Mouse (Mus musculus) urinary bladder, postnatal 36 days (tissue): Measurements from ENCODE around the gene Tnnc2.

Experiments used
- DNase-seq, 2 experiments: peaks; one replicate each; pipeline ENCODE4 v3.0.0; 2022; ENCODE audit warnings: low spot score in 2 of 2, mixed read lengths in 1 of 2

The Tnnc2 gene

DNA sequence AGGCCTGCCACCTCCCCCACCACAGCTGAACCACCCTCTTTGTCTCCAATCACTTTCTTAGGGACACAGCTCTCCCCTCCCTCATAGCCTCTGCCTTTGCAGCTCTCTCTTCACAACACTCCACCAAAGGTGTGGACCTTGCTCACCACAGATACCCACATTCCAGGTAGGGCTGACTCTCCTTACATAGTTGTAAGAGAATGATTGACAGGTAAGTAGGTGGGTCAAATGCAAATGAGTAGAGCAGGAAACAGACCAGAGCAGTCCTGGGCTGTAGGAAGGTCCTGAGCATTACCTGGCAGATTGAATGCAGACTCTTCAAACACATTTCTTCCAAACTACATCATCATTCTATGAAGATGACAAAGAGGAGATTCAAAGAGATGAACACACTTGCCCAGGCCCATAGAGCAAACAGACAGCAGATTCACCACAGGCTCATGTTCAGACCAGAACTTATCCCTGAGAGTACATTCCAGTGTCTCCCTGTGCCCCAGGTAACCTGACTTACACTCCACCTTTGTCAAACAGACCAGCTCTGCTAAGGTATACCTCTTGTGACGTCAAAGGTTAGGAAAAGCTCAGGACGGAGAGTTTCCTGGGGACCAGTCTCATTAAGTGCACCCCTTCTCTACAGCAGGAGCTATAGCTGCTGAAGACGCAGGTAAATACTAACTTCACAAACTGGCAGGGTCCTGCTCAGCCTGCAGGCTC lies 42.2 kb downstream of the Tnnc2 start:
- DNase-seq = no peak

DNA sequence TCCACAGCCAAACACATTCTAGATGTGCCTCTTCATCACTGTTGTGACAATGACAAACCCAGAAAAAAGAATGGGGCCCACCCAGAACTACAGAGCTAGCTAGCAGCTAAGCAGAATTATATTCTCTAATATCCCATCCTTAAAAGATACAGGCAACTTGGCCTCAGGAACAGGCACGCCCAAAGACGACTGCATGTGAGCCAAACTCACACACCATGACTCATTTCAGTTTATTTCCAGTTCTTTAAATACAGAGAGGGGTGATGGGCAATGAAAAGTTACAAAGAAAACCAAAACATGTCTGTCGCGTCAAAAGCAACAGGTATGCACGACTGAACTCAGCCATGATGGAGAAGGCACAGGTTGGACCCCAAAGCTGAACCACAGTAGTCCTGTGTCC lies 44.3 kb downstream of the Tnnc2 start:
- DNase-seq = no peak

DNA sequence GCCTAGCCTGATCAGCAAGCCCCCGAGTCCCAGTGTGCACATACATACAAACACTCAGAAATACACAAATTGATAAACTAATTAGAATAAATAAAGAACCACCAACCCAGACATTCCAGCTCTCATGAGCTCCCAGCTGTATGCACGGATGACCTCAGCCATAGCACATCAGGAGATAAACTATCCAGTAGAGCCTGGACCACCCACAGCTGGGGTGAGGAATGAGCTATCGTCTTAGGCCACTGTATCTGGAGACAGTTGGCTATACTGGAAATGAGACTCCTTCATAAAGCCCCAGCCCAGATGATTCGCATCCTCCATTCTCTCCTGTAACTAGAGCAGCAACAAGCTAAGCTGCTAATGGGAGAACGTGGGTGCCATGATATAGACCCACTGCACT lies 44.9 kb downstream of the Tnnc2 start:
- no peak for DNase-seq

DNA sequence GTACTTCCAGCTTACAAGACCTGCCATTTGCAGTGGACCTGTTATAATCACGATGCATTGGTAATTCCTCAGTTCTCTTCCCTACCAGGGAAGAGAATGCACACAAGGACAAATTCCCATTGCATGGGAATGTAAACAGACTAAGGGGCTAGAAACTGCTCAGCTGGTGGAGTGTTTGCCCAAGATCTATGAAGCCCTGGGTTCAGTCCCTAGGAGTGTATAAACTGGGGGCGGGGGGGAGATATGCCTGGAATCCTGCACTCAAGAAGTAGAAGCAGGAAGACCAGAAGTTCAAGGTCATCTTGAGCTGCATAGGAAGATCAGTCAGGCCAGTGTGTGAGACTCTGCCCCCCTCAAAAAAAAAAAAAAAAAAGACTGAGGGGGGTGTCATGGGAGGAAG lies 46.5 kb downstream of the Tnnc2 start:
- DNase-seq = no peak

DNA sequence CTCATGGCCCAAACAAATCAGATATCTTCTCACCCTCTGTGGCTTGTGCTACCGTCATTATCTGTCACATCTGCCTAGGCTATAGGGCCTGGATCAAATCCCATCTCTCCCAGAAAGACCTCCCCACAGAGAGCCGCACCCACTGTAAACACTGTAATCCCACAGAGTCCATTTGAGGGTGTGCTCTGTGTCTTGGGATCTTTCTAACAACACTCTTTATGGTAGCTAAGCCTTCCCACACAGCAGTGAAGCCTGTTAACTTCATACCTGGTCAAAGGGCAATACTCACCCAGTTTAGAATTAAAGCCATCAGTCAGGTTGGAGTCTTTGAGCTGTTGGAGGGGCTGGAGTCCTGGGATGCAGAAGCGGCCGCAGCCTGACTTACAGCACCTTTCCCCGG lies 48.0 kb downstream of the Tnnc2 start:
- no peak for DNase-seq
